Mouse (Mus musculus) heart, embryonic 14.5 days (tissue): ENCODE results near the gene Brf1. TPM values are rescaled to one million over a fixed set of nuclear protein-coding genes. Genes with fewer than 3 reads are reported as not detected.
A peak's percentile ranks its signal among the peaks of the same experiment; 100 is the strongest.

Experiments
- ATAC-seq: fragments of 200-750 bp; cut with Nextera tagmentation; 2 replicates; pipeline ENCODE4 v1.8.0; 2017; ENCODE audit warnings: low read depth, moderate TSS enrichment; ENCODE audit not compliant: insufficient number of reproducible peaks, insufficient read depth, low FRiP score
- H3K27ac ChIP-seq, 2 experiments: fragments of 200-500 bp in 1 of 2; fragments of 300-500 bp in 1 of 2; sonication (generic) in 1 of 2; replicated peaks in 1 of 2; 2 replicates each; pipeline ENCODE4 v1.5.1; 2012 to 2014; ENCODE audit warnings: low read depth in 2 of 2, low read length in 2 of 2, control low read depth in 1 of 2, mild to moderate bottlenecking in 1 of 2, mixed read lengths in 1 of 2; ENCODE audit not compliant: control insufficient read depth in 1 of 2, insufficient read depth in 1 of 2
- H3K27me3 ChIP-seq: fragments of 300-500 bp; sonication (generic); 2 replicates; pipeline ENCODE4 v1.6.1; 2014; ENCODE audit warnings: mild to moderate bottlenecking, low read length, control low read depth; ENCODE audit not compliant: control insufficient read depth, insufficient read depth
- H3K36me3 ChIP-seq: fragments of 300-500 bp; sonication (generic); 2 replicates; pipeline ENCODE4 v1.6.1; 2014; ENCODE audit warnings: mild to moderate bottlenecking, control low read depth, low read length, mixed read lengths; ENCODE audit not compliant: control insufficient read depth, insufficient read depth
- H3K4me1 ChIP-seq, 2 experiments: fragments of 200-500 bp in 1 of 2; fragments of 300-500 bp in 1 of 2; sonication (generic) in 1 of 2; 2 replicates each; pipeline ENCODE4 v1.6.1; 2012 to 2014; ENCODE audit warnings: low read length in 2 of 2, control low read depth in 1 of 2, mixed read lengths in 1 of 2; ENCODE audit not compliant: control insufficient read depth in 2 of 2, insufficient read depth in 2 of 2
- H3K4me2 ChIP-seq: fragments of 300-500 bp; sonication (generic); 2 replicates; pipeline ENCODE4 v1.6.1; 2014; ENCODE audit warnings: mild to moderate bottlenecking, low read length
- H3K4me3 ChIP-seq, 2 experiments: fragments of 200-500 bp in 1 of 2; fragments of 300-500 bp in 1 of 2; sonication (generic) in 1 of 2; 2 replicates each; pipeline ENCODE4 v1.5.1; 2012 to 2014; ENCODE audit warnings: low read length in 2 of 2, mild to moderate bottlenecking in 2 of 2, control low read depth in 1 of 2, low read depth in 1 of 2, moderate library complexity in 1 of 2; ENCODE audit not compliant: control insufficient read depth in 1 of 2, insufficient read depth in 1 of 2
- H3K9ac ChIP-seq: fragments of 300-500 bp; sonication (generic); 2 replicates; pipeline ENCODE4 v1.6.1; 2014; ENCODE audit warnings: mild to moderate bottlenecking, low read length
- H3K9me3 ChIP-seq: fragments of 300-500 bp; sonication (generic); 2 replicates; pipeline ENCODE4 v1.6.1; 2016; ENCODE audit warnings: low read length, control low read depth; ENCODE audit not compliant: control insufficient read depth
- WGBS: fragments of 180-500 bp; shearing (Covaris S2); extraction: QIAGEN DNeasy Blood & Tissue Kit; methylation state at CpG from one replicate; pipeline ENCODE4 v1.1.7; 2014; 5-methylcytosine and 5-hydroxymethylcytosine counted together
- polyA plus RNA-seq: library from polyadenylated mRNA; unstranded; fragments of >200 nt; fragmentation: Nextera tagmentation; extraction: Ambion mirVana; gene quantifications from 2 replicates; pipeline ENCODE4 v1.2.1, GENCODE M21; 2014

Gene Brf1
- polyA plus RNA-seq, 1 experiment from 2014 or later = 40.5 TPM

DNA sequence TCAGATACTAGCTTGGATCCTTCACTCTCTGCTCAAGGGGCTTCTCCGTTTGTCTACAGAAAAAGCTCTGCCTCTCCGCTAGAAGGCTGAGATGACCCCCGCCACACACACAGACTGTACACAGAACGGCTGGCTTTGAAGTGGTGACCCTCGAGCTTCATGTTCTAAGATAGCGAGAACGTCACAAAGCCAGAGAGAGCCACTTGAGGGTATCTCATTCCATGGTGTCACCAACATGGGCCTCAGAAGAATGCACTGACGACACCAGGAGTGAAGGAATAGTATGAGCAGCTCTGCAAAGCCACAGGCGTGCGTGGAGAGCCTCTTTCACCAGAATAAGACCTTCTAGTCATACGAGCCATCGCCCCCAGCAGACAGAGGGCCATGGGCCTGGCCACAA lies 79.0 kb downstream of the Brf1 start:
- H3K4me3 ChIP-seq = no peak overlapping the region
- H3K4me1 ChIP-seq = peaks cover 28% of the 10 kb centered on the region in 2 experiments
- H3K4me2 ChIP-seq = no peak overlapping the region
- H3K27ac ChIP-seq = no peak overlapping the region
- H3K9ac ChIP-seq = no peak overlapping the region
- 28% methylated on average over 12 of the region's 12 CpGs for WGBS
- ATAC-seq = peak; percentile 24
- H3K36me3 ChIP-seq = no peaks in the 10 kb centered on the region
- H3K27me3 ChIP-seq = peaks cover 64% of the 10 kb centered on the region
- H3K9me3 ChIP-seq = no peaks in the 10 kb centered on the region

DNA sequence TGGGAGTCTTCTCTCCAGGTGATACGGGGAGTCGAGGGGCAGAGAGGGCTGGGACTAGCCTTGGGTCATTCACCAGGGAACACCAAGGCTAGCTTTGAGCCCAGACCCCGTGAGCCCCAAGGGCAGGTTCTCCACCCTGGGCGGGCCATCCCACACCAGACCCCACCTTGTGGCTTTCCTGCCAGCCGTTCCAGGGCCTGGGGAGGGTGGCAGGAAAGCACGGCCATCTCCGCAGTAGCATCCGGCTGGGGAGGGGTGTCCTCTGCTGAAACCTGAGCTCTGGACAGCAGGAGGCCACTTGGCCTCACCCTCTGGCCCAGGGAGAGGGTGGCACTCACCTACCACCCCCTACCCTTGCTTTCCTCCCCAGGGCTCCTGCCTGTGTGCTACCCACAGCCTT lies 82.6 kb downstream of the Brf1 start:
- H3K9ac ChIP-seq = no peak overlapping the region
- H3K4me1 ChIP-seq = peaks cover 28% of the 10 kb centered on the region in 2 experiments
- no peaks in the 10 kb centered on the region for H3K9me3 ChIP-seq
- H3K27me3 ChIP-seq = peaks cover 32% of the 10 kb centered on the region
- H3K4me3 ChIP-seq = no peak overlapping the region
- 62% methylated on average over 8 of the region's 8 CpGs for WGBS
- ATAC-seq = no peak
- H3K27ac ChIP-seq = no peak overlapping the region
- peaks cover 18% of the 10 kb centered on the region for H3K36me3 ChIP-seq
- no peak overlapping the region for H3K4me2 ChIP-seq

DNA sequence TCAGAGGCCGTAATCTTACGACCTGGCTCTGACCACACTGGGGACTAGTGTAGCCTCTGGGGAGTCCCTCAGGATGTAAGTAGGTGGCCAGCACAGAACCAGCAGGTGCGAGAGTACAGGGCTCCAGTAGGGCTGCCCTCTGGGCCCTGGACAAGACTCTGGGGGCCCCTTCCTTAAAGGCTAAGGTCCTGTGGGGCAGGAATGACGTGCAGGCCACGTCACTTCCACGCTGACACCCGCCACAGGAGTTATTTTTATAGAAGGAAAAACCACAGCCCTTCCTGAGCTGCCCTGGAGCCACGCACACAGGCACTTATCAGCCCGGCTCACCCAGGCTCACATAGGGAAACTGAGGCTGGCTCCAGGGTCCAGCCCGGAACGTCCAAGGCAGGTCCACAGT lies 83.0 kb downstream of the Brf1 start:
- no peak for ATAC-seq

DNA sequence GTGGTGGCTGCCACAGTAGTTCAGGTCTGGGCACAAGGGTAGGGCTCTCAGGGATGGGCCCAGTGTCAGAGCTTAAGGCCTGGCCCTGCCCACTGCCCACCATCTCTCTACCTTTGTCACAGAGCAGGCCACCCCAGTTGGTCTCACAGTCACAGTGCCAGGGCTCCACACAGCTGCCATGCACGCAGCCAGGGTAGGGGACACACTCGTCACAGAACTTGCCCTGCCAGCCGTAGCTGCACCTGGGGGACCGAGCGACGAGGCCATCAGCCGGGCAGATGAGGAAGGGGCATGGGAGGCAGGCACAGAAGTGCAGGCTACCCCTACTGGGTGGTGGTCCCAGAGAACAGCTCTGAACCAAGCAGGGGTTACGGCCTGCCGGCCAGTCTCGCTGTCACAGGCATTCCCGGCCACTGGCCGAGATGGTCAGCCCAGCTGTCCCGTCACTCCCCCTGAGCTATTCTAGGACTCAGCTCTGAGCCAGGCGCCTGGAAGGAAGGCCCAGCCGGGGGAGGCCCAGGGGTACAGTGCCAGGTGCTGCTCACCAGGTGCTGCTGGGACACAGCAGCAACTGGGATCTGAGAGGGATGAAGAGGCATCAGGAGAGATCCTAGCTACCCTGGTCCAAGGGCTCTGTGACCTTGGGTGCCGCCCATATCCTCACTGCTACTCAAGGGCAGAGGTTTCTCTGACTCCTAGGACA lies 83.7 kb downstream of the Brf1 start:
- no peak for ATAC-seq

More for the DNA sequence above, 83.0 kb downstream of the Brf1 start:
- no peak overlapping the region for H3K4me2 ChIP-seq
- peaks cover 24 to 25% of the 10 kb centered on the region in 2 experiments for H3K4me1 ChIP-seq
- 62% methylated on average over 11 of the region's 11 CpGs for WGBS
- no peak overlapping the region for H3K27ac ChIP-seq
- no peak overlapping the region for H3K4me3 ChIP-seq
- peaks cover 28% of the 10 kb centered on the region for H3K27me3 ChIP-seq
- H3K9me3 ChIP-seq = no peaks in the 10 kb centered on the region
- H3K36me3 ChIP-seq = peaks cover 20% of the 10 kb centered on the region
- no peak overlapping the region for H3K9ac ChIP-seq

DNA sequence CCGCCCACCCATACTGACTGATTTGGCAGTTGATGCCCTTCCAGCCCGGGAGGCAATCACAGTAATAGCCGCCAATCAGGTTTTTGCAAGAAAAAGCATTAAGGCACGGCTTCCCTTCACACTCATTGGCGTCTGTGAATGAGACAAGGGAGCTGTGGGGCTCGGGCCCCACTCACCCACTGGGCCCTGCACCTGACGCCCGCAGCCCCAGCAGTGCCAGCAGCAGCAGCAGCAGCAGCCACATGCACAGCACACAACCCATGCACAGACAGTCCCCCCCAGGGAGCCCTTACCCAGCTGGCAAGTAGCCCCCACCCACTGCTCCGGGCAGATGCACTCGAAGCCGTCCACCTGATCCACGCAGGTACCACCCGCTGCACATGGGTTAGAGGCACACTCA lies 84.9 kb downstream of the Brf1 start:
- Histone ChIP-seq H3K9ac (no peak overlapping the region), H3K4me2 (no peak overlapping the region), H3K27ac (no peak overlapping the region), H3K27me3 (peaks cover 25% of the 10 kb centered on the region), H3K4me3 (no peak overlapping the region), H3K36me3 (peaks cover 37% of the 10 kb centered on the region), H3K9me3 (no peaks in the 10 kb centered on the region), H3K4me1 (peaks cover 8 to 9% of the 10 kb centered on the region in 2 experiments)
- ATAC-seq = no peak
- 94% methylated on average over 13 of the region's 13 CpGs for whole genome bisulfite sequencing

More for the DNA sequence above, 83.7 kb downstream of the Brf1 start:
- H3K36me3 ChIP-seq = peaks cover 24% of the 10 kb centered on the region
- H3K27ac ChIP-seq = no peak overlapping the region
- no peak overlapping the region for H3K4me3 ChIP-seq
- H3K4me1 ChIP-seq = peaks cover 18 to 19% of the 10 kb centered on the region in 2 experiments
- no peak overlapping the region for H3K4me2 ChIP-seq
- H3K27me3 ChIP-seq = peaks cover 27% of the 10 kb centered on the region
- H3K9ac ChIP-seq = no peak overlapping the region
- WGBS = 59% methylated on average over 16 of the region's 16 CpGs
- no peaks in the 10 kb centered on the region for H3K9me3 ChIP-seq

DNA sequence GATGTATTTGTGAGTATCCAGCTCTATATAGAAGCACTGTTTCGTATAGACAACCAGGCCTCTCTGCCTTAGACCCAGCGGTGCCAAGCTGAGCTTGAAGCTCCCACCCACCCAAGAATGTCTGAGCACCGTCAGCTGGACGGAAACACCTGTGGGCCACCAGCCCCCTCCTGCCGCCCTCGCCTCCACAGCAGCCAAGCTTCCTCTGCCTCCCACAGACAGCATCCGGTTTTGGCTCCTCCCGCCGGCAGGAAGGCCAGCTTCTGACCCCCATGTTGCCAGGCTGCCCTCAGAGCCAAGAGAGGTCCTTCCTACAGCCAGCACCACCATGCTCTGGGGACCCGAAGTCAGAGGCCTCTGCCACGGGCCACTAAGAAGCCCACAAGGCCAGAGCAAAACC lies 86.0 kb downstream of the Brf1 start:
- 74% methylated on average over 11 of the region's 11 CpGs for WGBS
- Histone ChIP-seq H3K27me3 (peaks cover 14% of the 10 kb centered on the region), H3K4me2 (no peak overlapping the region), H3K36me3 (peaks cover 43% of the 10 kb centered on the region), H3K9me3 (no peaks in the 10 kb centered on the region), H3K4me1 (peaks cover 8 to 9% of the 10 kb centered on the region in 2 experiments), H3K9ac (no peak overlapping the region), H3K4me3 (no peak overlapping the region), H3K27ac (no peak overlapping the region)
- no peak for ATAC-seq

DNA sequence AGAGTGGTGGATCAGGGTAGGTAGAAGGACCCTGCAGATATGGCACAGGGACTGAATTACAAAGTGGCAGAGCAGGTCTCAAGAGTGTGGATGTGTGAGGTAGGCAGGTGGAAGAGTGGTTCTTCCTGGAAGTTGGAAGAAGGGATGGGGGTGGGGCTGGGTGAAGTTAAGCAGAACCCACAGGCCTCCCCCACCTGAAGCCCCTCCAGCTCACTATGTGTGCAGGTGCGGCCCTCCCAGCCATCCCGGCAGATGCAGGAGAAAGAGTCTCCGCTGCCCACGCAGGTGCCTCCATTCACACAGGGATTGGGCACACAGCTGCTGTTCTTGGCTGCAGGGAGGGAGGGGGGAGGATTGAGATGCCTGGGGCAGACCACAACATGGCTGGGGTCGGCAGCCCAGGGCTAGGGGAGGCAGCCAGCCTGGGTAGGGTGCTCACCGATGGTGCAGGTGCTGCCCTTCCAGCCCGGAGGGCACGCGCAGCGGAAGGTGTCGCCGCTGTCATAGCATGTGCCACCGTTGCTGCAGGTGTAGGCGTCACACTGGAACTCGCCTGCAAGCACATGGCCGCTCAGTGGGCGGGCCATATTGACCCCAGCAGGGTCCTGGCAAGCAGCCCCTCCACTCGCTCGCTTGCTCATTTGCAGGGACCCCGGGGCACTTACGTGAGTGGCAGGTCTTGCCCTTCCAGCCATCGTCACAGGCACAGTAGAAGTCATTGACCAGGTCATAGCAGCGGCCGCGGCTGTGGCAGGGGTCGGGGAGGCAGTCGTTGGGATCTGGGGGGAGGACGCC lies 87.4 kb downstream of the Brf1 start:
- peaks cover 2% of the 10 kb centered on the region for H3K27me3 ChIP-seq
- no peak for ATAC-seq
- 90% methylated on average over 28 of the region's 28 CpGs for WGBS

More for the DNA sequence above, 87.4 kb downstream of the Brf1 start:
- Histone ChIP-seq H3K4me3 (no peak overlapping the region), H3K4me1 (peaks cover 8 to 9% of the 10 kb centered on the region in 2 experiments), H3K9me3 (no peaks in the 10 kb centered on the region), H3K27ac (no peak overlapping the region), H3K9ac (no peak overlapping the region), H3K4me2 (no peak overlapping the region), H3K36me3 (peaks cover 51% of the 10 kb centered on the region)
